Mouse (Mus musculus): ENCODE measurements at regions not wholly inside any gene's neighbourhood (a gene's known extent, or its start where the extent isn't known, plus 50 kb on each side); places are given as distances from the start of the nearest gene placed in this dataset.

GRCm38 (mm10) chr1:39075966-39076365 lies 90.6 kb downstream of the Pdcl3 start:
- Histone ChIP-seq H3K4me3 (replicated peaks in 1 of 3; ENCODE audit: low read depth in 2 of 3, low read length in 2 of 3, poor library complexity in 1 of 3) (no peak overlapping the region), H3K4me2 (ENCODE audit: insufficient read depth, low read depth, poor library complexity, severe bottlenecking) (no peak overlapping the region), H3K36me3 (replicated peaks in 1 of 2; ENCODE audit: control insufficient read depth in 1 of 2, insufficient read depth in 1 of 2, low read length in 1 of 2) (no peaks in the 10 kb centered on the region), H3K27me3 (replicated peaks) (no peaks in the 10 kb centered on the region), H3K9me3 (replicated peaks; ENCODE audit: low read length) (no peaks in the 10 kb centered on the region), H3K9ac (ENCODE audit: insufficient read depth, low read depth) (no peak overlapping the region), H3K27ac (ENCODE audit: insufficient read depth, low read depth) (no peak overlapping the region), H3K79me2 (replicated peaks; ENCODE audit: control insufficient read depth, extremely low read depth, insufficient read depth, poor library complexity, severe bottlenecking) (no peaks in the 10 kb centered on the region), H3K4me1 (ENCODE audit: control insufficient read depth in 1 of 2, insufficient read depth in 2 of 2) (peaks cover 0 to 10% of the 10 kb centered on the region in 2 experiments; a peak in 2 of 4 replicates)
- in situ Hi-C loops (cut with MboI; ENCODE audit: low pct_ligation_motif_present, low pct_unique_long_range_greater_than_20kb, low sequenced_read_pairs) (no loop called here), dilution Hi-C loops (cut with MboI; ENCODE audit: extremely low pct_ligation_motif_present, extremely low pct_unique_long_range_greater_than_20kb, low sequenced_read_pairs) (no loop called here)
- TF ChIP-seq POLR2AphosphoS2 (IDR thresholded peaks at IDR 0.05; ENCODE audit: low read depth, low read length) (no peak), E2F4 (IDR thresholded peaks at IDR 0.05; ENCODE audit: insufficient replicate concordance, low read depth, low read length) (no peak), IRF4 (IDR thresholded peaks at IDR 0.05; ENCODE audit: low read depth, low read length) (no peak), NELFE (IDR thresholded peaks at IDR 0.05; ENCODE audit: low read depth, low read length) (no peak), NRF1 (IDR thresholded peaks at IDR 0.05; ENCODE audit: low read depth, low read length) (no peak), HCFC1 (IDR thresholded peaks at IDR 0.05; ENCODE audit: low read depth, low read length) (no peak), CTCF (conservative IDR thresholded peaks at IDR 0.05 in 1 of 2, IDR thresholded peaks at IDR 0.05 in 1 of 2; ENCODE audit: low read depth in 2 of 2, low read length in 2 of 2) (no peak), MEF2A (IDR thresholded peaks at IDR 0.05; ENCODE audit: borderline replicate concordance, low read depth, low read length) (no peak), POLR2A (IDR thresholded peaks at IDR 0.05; ENCODE audit: low read depth, low read length) (no peak), GABPA (IDR thresholded peaks at IDR 0.05; ENCODE audit: insufficient replicate concordance, low read depth, low read length) (no peak), SMC3 (IDR thresholded peaks at IDR 0.05; ENCODE audit: low read depth, low read length) (no peak), MYC (IDR thresholded peaks at IDR 0.05; ENCODE audit: low read depth, low read length) (no peak), TCF12 (IDR thresholded peaks at IDR 0.05; ENCODE audit: low read depth, low read length) (no peak), JUN (IDR thresholded peaks at IDR 0.05; ENCODE audit: insufficient read depth, low read depth, low read length) (no peak), CHD1 (IDR thresholded peaks at IDR 0.05; ENCODE audit: low read depth, low read length) (no peak), JUND (conservative IDR thresholded peaks at IDR 0.05; ENCODE audit: low read depth, low read length) (no peak), CHD2 (IDR thresholded peaks at IDR 0.05; ENCODE audit: low read length) (no peak), MAFK (IDR thresholded peaks at IDR 0.05; ENCODE audit: insufficient replicate concordance, low read length) (no peak)
- DNase-seq (ENCODE audit: extremely low read depth) = no peak

- Histone ChIP-seq H3K4me2 (ENCODE audit: insufficient read depth, low read depth, poor library complexity, severe bottlenecking) (no peak overlapping the region), H3K4me3 (replicated peaks in 1 of 3; ENCODE audit: low read depth in 2 of 3, low read length in 2 of 3, poor library complexity in 1 of 3) (no peak overlapping the region), H3K4me1 (ENCODE audit: control insufficient read depth in 1 of 2, insufficient read depth in 2 of 2) (peaks cover 0 to 10% of the 10 kb centered on the region in 2 experiments; a peak in 2 of 4 replicates), H3K36me3 (replicated peaks in 1 of 2; ENCODE audit: control insufficient read depth in 1 of 2, insufficient read depth in 1 of 2, low read length in 1 of 2) (no peaks in the 10 kb centered on the region), H3K9me3 (replicated peaks; ENCODE audit: low read length) (no peaks in the 10 kb centered on the region), H3K27ac (ENCODE audit: insufficient read depth, low read depth) (no peak overlapping the region), H3K79me2 (replicated peaks; ENCODE audit: control insufficient read depth, extremely low read depth, insufficient read depth, poor library complexity, severe bottlenecking) (no peaks in the 10 kb centered on the region), H3K27me3 (replicated peaks) (no peaks in the 10 kb centered on the region), H3K9ac (ENCODE audit: insufficient read depth, low read depth) (no peak overlapping the region)
- peak; percentile 17 for DNase-seq (ENCODE audit: extremely low read depth)
- in situ Hi-C loops (cut with MboI; ENCODE audit: low pct_ligation_motif_present, low pct_unique_long_range_greater_than_20kb, low sequenced_read_pairs) (no loop called here), dilution Hi-C loops (cut with MboI; ENCODE audit: extremely low pct_ligation_motif_present, extremely low pct_unique_long_range_greater_than_20kb, low sequenced_read_pairs) (no loop called here)
- TF ChIP-seq SMC3 (IDR thresholded peaks at IDR 0.05; ENCODE audit: low read depth, low read length) (no peak), MXI1 (IDR thresholded peaks at IDR 0.05; ENCODE audit: low read depth, low read length) (no peak), CTCF (conservative IDR thresholded peaks at IDR 0.05 in 1 of 2, IDR thresholded peaks at IDR 0.05 in 1 of 2; ENCODE audit: low read depth in 2 of 2, low read length in 2 of 2) (no peak)
These were observed 93.3 kb downstream of the Pdcl3 start for GRCm38 (mm10) chr1:39078584-39079315.
